ENCODE assay signal across 18 mouse cellular contexts in genomic region chr1:79589971-79590763, GRCm38 (mm10).
DNase-seq lines count a peak whose midpoint lies in the region; ATAC-seq and TF ChIP-seq lines count a peak whose summit lies in the region.
"Had no signal": no experiment of that assay in that cellular context is flagged by ENCODE, and none has a peak within 500 bp of the region (broad histone marks: within the 10 kb centered on the region; RNA-seq: fewer than 3 reads in every experiment).

No protein-coding gene starts in this region.

- H3K27me3 ChIP-seq in heart, embryonic 14.5 days (ENCODE audit: control insufficient read depth, insufficient read depth, low read length) = no peaks in the 10 kb centered on the region
- no peaks in the 10 kb centered on the region for H3K27me3 ChIP-seq in lung, embryonic 14.5 days (ENCODE audit: insufficient read depth, low read length)
- H3K27me3 ChIP-seq in neural tube, embryonic 15.5 days (replicated peaks) = no peaks in the 10 kb centered on the region
- H3K27me3 ChIP-seq: CH12.LX; liver, embryonic 13.5 days; megakaryocyte, embryonic 14.5 days; neural tube, embryonic 12.5 days had no signal

- H3K36me3 ChIP-seq in heart, embryonic 14.5 days (ENCODE audit: control insufficient read depth, insufficient read depth, low read length) = no peaks in the 10 kb centered on the region
- no peaks in the 10 kb centered on the region for H3K36me3 ChIP-seq in lung, embryonic 14.5 days (ENCODE audit: insufficient read depth)
- no peaks in the 10 kb centered on the region for H3K36me3 ChIP-seq in neural tube, embryonic 15.5 days
- H3K36me3 ChIP-seq: liver, embryonic 13.5 days; neural tube, embryonic 12.5 days had no signal

- no peak overlapping the region for H3K9ac ChIP-seq in heart, embryonic 14.5 days (ENCODE audit: low read length)
- H3K9ac ChIP-seq in lung, embryonic 14.5 days = no peak overlapping the region
- no peak overlapping the region for H3K9ac ChIP-seq in neural tube, embryonic 15.5 days (replicated peaks)
- H3K9ac ChIP-seq: hindbrain, embryonic 14.5 days; liver, embryonic 13.5 days; neural tube, embryonic 12.5 days had no signal

- H3K27ac ChIP-seq in heart, embryonic 14.5 days (replicated peaks in 1 of 2; ENCODE audit: control insufficient read depth in 1 of 2, insufficient read depth in 1 of 2, low read depth in 2 of 2, low read length in 2 of 2) = peak overlapping the region; percentile 71 to 80
- no peak overlapping the region for H3K27ac ChIP-seq in lung, embryonic 14.5 days (ENCODE audit: low read depth)
- H3K27ac ChIP-seq in neural tube, embryonic 15.5 days (replicated peaks) = no peak overlapping the region
- H3K27ac ChIP-seq: hindbrain, embryonic 14.5 days; kidney, postnatal 0 days; liver, embryonic 13.5 days; neural tube, embryonic 12.5 days had no signal

- no peak for ATAC-seq in heart, embryonic 14.5 days (ENCODE audit: insufficient number of reproducible peaks, insufficient read depth, low FRiP score, low read depth)
- ATAC-seq in lung, embryonic 14.5 days (ENCODE audit: insufficient read depth) = peak; percentile 17; the same call in 1 of the 2 replicates
- ATAC-seq in neural tube, embryonic 15.5 days (ENCODE audit: low FRiP score) = no peak
- ATAC-seq: forebrain, embryonic 16.5 days had no signal

- peaks cover 5 to 21% of the 10 kb centered on the region in 2 experiments; a peak in 3 of 4 replicates for H3K4me1 ChIP-seq in heart, embryonic 14.5 days (ENCODE audit: control insufficient read depth in 2 of 2, insufficient read depth in 2 of 2, low read length in 2 of 2)
- H3K4me1 ChIP-seq in lung, embryonic 14.5 days (ENCODE audit: insufficient read depth) = no peaks in the 10 kb centered on the region
- H3K4me1 ChIP-seq in neural tube, embryonic 15.5 days = no peaks in the 10 kb centered on the region
- H3K4me1 ChIP-seq: liver, embryonic 13.5 days; megakaryocyte, embryonic 14.5 days; neural tube, embryonic 12.5 days had no signal

- no peak overlapping the region for H3K4me2 ChIP-seq in heart, embryonic 14.5 days (ENCODE audit: low read length)
- no peak overlapping the region for H3K4me2 ChIP-seq in lung, embryonic 14.5 days
- H3K4me2 ChIP-seq in neural tube, embryonic 15.5 days = no peak overlapping the region
- H3K4me2 ChIP-seq: hindbrain, embryonic 14.5 days; liver, embryonic 13.5 days; neural tube, embryonic 12.5 days had no signal

- no peak for TF ChIP-seq CTCF in lung, embryonic 14.5 days (IDR thresholded peaks at IDR 0.05; ENCODE audit: low read depth)

- no peak overlapping the region for H3K4me3 ChIP-seq in heart, embryonic 14.5 days (ENCODE audit: control insufficient read depth in 1 of 2, insufficient read depth in 1 of 2, low read depth in 1 of 2, low read length in 2 of 2)
- no peak overlapping the region for H3K4me3 ChIP-seq in lung, embryonic 14.5 days (ENCODE audit: low read depth, low read length)
- no peak overlapping the region for H3K4me3 ChIP-seq in neural tube, embryonic 15.5 days (replicated peaks)
- H3K4me3 ChIP-seq: liver, embryonic 13.5 days; megakaryocyte, embryonic 14.5 days; neural tube, embryonic 12.5 days had no signal

- DNase-seq in cerebellum, postnatal 10 days = peak; percentile 21 to 24
- DNase-seq in cerebellum, adult 9-11 months = no peak
- DNase-seq in heart, adult 9 months (ENCODE audit: low spot score in 2 of 2) = no peak
- DNase-seq in lung, embryonic 14.5 days = peak; percentile 59
- DNase-seq in lung, postnatal 14 days = no peak
- peak; percentile 12 for DNase-seq in lung, postnatal 25 days (ENCODE audit: low spot score)
- DNase-seq: cerebellum, postnatal 36 days; layer of hippocampus, postnatal 36 days; liver, embryonic 13.5 days; right cerebral cortex, postnatal 4 days had no signal

- H3K9me3 ChIP-seq in heart, embryonic 14.5 days (ENCODE audit: control insufficient read depth, low read length) = no peaks in the 10 kb centered on the region
- H3K9me3 ChIP-seq in lung, embryonic 14.5 days (ENCODE audit: low read depth, low read length) = no peaks in the 10 kb centered on the region
- no peaks in the 10 kb centered on the region for H3K9me3 ChIP-seq in neural tube, embryonic 15.5 days (replicated peaks)
- H3K9me3 ChIP-seq: liver, embryonic 13.5 days; megakaryocyte, embryonic 14.5 days; neural tube, embryonic 12.5 days had no signal

- 79% methylated on average over 4 of the region's 4 CpGs for WGBS in heart, embryonic 14.5 days
- WGBS in lung, embryonic 14.5 days = 48% methylated on average over 4 of the region's 4 CpGs
- WGBS in neural tube, embryonic 15.5 days = 88% methylated on average over 4 of the region's 4 CpGs

Comparison
In these comparisons a context has a peak if more than half of its experiments do, and no peak if none do; other contexts are left out.
1. DNase-seq: peak in cerebellum, postnatal 10 days (2 of 2), lung, embryonic 14.5 days (single experiment) and lung, postnatal 25 days (single experiment); none in cerebellum, adult 9-11 months (single experiment), heart, adult 9 months (0 of 2) and lung, postnatal 14 days (single experiment).
2. H3K27ac ChIP-seq: peak in heart, embryonic 14.5 days (2 of 2); none in lung, embryonic 14.5 days (single experiment) and neural tube, embryonic 15.5 days (single experiment).